Mouse (Mus musculus) CD4-positive, CD25-positive, alpha-beta regulatory T cell (primary cell): ENCODE measurements around the gene Olfr490. TPM values are rescaled to one million over a fixed set of nuclear protein-coding genes. Genes with fewer than 3 reads are reported as not detected.

Source experiments
- polyA plus RNA-seq: library from polyadenylated mRNA; unstranded; fragments of 100-300 nt; shearing (Covaris generic); gene quantifications from one replicate; pipeline ENCODE4 v1.2.1, GENCODE M21; 2017

Gene Olfr490
- polyA plus RNA-seq = not detected

DNA sequence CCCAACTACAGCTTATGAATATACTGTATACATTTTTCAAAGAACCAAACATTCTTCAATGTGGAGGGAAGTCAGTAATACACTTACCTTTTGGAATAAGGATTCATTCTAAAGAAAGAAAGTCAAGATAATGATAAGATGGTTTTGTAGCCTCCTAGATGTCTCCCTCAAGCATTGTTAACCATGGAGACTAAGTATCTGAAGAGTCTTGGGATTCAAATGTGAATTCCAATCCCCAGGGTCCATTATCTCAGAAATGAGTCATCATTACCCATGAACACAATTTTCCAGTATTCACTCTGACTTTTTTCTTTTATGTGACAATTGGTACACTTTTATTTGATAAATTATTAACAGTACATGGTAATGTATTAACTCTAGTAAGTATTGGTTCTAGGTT is at the start of gene Olfr490:
Olfr490 (minus strand) TSS at position 101 of the 400 bp plus-strand sequence.

DNA sequence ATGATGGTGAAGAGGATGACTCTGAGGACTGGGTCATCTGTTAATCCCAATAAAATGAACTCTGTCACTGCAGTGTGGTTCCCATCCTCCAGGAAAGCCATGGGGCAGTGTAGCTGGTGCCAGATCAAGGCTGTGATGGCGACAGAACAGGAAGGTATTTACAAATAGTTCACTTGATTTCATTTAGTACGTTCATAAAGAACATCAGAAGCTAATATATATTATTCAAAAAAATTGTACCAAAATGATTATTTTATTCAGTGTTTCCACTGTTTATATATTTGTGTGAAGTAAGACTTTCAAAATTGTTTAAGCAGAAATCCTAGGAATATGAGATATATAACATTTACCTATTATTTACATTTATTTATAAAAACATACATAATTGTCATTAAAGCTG is 34.8 kb upstream of the Olfr490 start, which contains the start of gene Olfr492:
Olfr492 (minus strand) TSS at position 101 of the 400 bp plus-strand sequence.

DNA sequence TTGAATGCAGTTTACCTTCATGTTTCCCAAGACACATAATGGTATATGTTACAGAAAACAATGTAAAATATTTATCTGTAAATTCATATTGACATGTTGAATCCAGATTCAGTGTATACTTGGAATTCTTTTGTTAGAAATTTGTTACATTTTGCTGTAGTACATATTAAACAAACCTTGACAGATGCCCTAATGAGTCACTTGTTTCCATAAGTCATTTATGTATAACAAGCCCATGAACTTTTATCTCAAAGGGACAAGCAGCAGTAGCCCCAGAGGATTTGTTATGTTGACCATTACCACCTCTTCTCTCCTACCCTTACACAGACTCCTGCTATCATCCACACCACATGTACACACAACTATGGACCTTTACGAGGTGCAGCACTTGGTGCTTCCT is 24.4 kb upstream of the Olfr490 start, which contains the start of gene Olfr491:
Olfr491 (plus strand) TSS at position 301 of the 400 bp plus-strand sequence.

DNA sequence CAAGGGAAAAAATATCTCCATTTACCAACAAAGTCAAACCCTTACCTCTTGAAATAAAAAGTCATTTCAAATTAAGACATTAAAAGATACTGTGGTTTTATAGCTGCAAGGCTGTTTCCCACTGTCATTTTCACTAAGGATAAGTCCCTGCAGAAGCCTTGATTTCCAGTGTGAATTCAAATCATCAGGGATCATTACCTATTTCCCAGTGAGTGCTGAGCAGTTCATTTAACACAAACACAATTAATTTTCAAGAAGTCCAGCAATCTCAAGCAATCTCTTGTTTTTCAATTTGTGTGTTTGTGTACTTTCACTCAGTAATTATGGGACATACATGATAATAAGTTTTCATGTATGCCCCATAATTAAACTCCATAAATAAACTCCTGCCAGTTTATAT is 30.5 kb downstream of the Olfr490 start, which contains the start of gene Olfr488:
Olfr488 (minus strand) TSS at position 101 of the 400 bp plus-strand sequence.

Other genes starting within 250 kb of the Olfr490 start
- not detected for gene Olfr479, start 238.2 kb downstream of the Olfr490 start, polyA plus RNA-seq
- not detected for gene Olfr480, start 221.6 kb downstream of the Olfr490 start, polyA plus RNA-seq
- 0.12 TPM for gene Olfr481, start 209.1 kb downstream of the Olfr490 start, polyA plus RNA-seq
- gene Olfr482, start 191.3 kb downstream of the Olfr490 start, polyA plus RNA-seq = not detected
- not detected for gene Olfr483, start 188.1 kb downstream of the Olfr490 start, polyA plus RNA-seq
- 0.04 TPM for gene Olfr484, start 161.5 kb downstream of the Olfr490 start, polyA plus RNA-seq
- not detected for gene Olfr485, start 129.1 kb downstream of the Olfr490 start, polyA plus RNA-seq
- gene Olfr486, start 116.2 kb downstream of the Olfr490 start, polyA plus RNA-seq = not detected
- gene Olfr487, start 74.3 kb downstream of the Olfr490 start, polyA plus RNA-seq = not detected
- not detected for gene Olfr488, start 30.6 kb downstream of the Olfr490 start, polyA plus RNA-seq
- gene Olfr491, start 24.5 kb upstream of the Olfr490 start, polyA plus RNA-seq = not detected
- not detected for gene Olfr492, start 34.7 kb upstream of the Olfr490 start, polyA plus RNA-seq
- gene Olfr493, start 58.0 kb upstream of the Olfr490 start, polyA plus RNA-seq = not detected
- not detected for gene Olfr494, start 76.4 kb upstream of the Olfr490 start, polyA plus RNA-seq
- gene Olfr495, start 104.2 kb upstream of the Olfr490 start, polyA plus RNA-seq = not detected
- gene Olfr497, start 131.5 kb upstream of the Olfr490 start, polyA plus RNA-seq = not detected
- not detected for gene Olfr498, start 176.4 kb upstream of the Olfr490 start, polyA plus RNA-seq
- 0.11 TPM for gene Olfr502, start 236.1 kb upstream of the Olfr490 start, polyA plus RNA-seq